Mouse (Mus musculus): ENCODE measurements around the gene Klra7. TPM values are rescaled to one million over a fixed set of nuclear protein-coding genes. Genes with fewer than 3 reads are reported as not detected.
"Not testable (repeated sequence)": the region's sequence is repeated elsewhere in the genome, so short reads cannot be mapped to it uniquely, and the experiment has no call there.

Klra7 gene
- not detected in 2 replicates for polyA plus RNA-seq (2014; fragmentation: Nextera tagmentation; extraction: Ambion mirVana)

DNA sequence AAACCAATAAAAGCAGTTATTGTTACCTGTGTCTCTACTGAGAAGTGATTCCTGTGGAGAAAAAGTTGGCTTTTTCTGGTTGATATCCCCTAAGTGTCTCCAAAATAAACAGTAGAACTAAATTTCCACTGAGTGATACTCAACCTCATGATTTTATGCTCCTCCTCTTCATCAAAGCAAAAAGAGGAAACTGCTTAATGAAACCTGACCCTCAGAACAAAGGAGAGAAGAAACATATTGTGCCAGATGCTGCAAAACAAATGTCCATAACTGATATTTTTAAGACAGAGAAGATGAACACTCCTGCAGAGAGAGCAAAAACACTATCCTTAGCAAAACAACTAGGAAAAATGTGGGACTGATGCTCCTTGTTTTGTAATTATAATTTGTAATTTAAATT, at the start of gene Klra7:
Gene Klra7, minus strand, starts transcription at position 101 of the 400 bp plus-strand sequence.
- Histone ChIP-seq H3K9ac (no peak within 1 kb of the TSS), H3K4me3 (replicated peaks; ENCODE audit: low read length) (no peak within 1 kb of the TSS), H3K9me3 (ENCODE audit: control insufficient read depth, low read length) (peaks cover 20% of the 10 kb centered on the region), H3K27ac (no peak within 1 kb of the TSS), H3K36me3 (replicated peaks; ENCODE audit: control insufficient read depth, insufficient read depth) (no peaks in the 10 kb centered on the region), H3K27me3 (ENCODE audit: control insufficient read depth, insufficient read depth, low read length) (no peaks in the 10 kb centered on the region), H3K4me2 (replicated peaks) (no peak within 1 kb of the TSS), H3K4me1 (replicated peaks; ENCODE audit: control insufficient read depth, insufficient read depth, low read length) (no peaks in the 10 kb centered on the region)
- ATAC-seq (ENCODE audit: low FRiP score): no peak
- no peak for DNase-seq (ENCODE audit: low spot score)

GRCm38 (mm10) chr6:130281828-130282227, 48.7 kb upstream of the Klra7 start, which contains the start of gene Klra10:
Klra10 (minus strand) TSS chr6:130281928.
- not testable (repeated sequence) for H3K9ac ChIP-seq; H3K4me2 ChIP-seq (replicated peaks); DNase-seq (ENCODE audit: low spot score); H3K27me3 ChIP-seq (ENCODE audit: control insufficient read depth, insufficient read depth, low read length); H3K4me3 ChIP-seq (replicated peaks; ENCODE audit: low read length); H3K9me3 ChIP-seq (ENCODE audit: control insufficient read depth, low read length); H3K36me3 ChIP-seq (replicated peaks; ENCODE audit: control insufficient read depth, insufficient read depth); H3K27ac ChIP-seq; H3K4me1 ChIP-seq (replicated peaks; ENCODE audit: control insufficient read depth, insufficient read depth, low read length); ATAC-seq (ENCODE audit: low FRiP score)
- 78% methylated on average over 1 of the region's 1 CpGs for WGBS

- 82% methylated on average over 2 of the region's 2 CpGs for WGBS
- no peak overlapping the region for H3K4me3 ChIP-seq (replicated peaks; ENCODE audit: low read length)
Measured at GRCm38 (mm10) chr6:130255326-130255725, 22.2 kb upstream of the Klra7 start.

DNA sequence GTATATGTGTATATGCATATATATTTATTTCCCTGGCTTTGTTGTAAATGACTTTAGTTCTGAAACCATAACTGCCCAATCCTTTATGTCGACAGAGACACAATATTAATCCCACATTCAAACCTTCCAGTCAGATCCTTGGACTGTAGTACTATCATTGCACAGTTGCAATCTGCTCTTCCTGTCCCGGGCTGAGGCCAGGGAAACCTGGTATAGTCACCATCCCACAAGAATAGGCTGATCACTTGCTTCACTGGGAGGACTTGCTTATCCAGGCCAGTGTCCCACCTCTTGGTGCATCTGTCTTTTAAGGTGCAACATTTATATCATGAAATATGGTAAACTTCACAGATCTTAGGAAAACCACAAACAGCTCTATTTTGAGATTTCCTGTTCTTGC, 4.4 kb upstream of the Klra7 start:
- H3K9me3 ChIP-seq (ENCODE audit: control insufficient read depth, low read length): peaks cover 7% of the 10 kb centered on the region; the same call in 1 of the 2 replicates
- WGBS: 85% methylated on average over 2 of the region's 2 CpGs
- H3K27me3 ChIP-seq (ENCODE audit: control insufficient read depth, insufficient read depth, low read length): no peaks in the 10 kb centered on the region
- ATAC-seq (ENCODE audit: low FRiP score): no peak
- H3K36me3 ChIP-seq (replicated peaks; ENCODE audit: control insufficient read depth, insufficient read depth): no peaks in the 10 kb centered on the region
- no peak for DNase-seq (ENCODE audit: low spot score)
- no peak overlapping the region for H3K9ac ChIP-seq
- no peak overlapping the region for H3K4me3 ChIP-seq (replicated peaks; ENCODE audit: low read length)
- H3K4me1 ChIP-seq (replicated peaks; ENCODE audit: control insufficient read depth, insufficient read depth, low read length): no peaks in the 10 kb centered on the region
- no peak overlapping the region for H3K4me2 ChIP-seq (replicated peaks)
- no peak overlapping the region for H3K27ac ChIP-seq

More at GRCm38 (mm10) chr6:130255326-130255725, 22.2 kb upstream of the Klra7 start:
- Histone ChIP-seq H3K9me3 (ENCODE audit: control insufficient read depth, low read length) (peaks cover 22% of the 10 kb centered on the region; the same call in 1 of the 2 replicates), H3K9ac (no peak overlapping the region), H3K4me2 (replicated peaks) (no peak overlapping the region), H3K27ac (no peak overlapping the region), H3K4me1 (replicated peaks; ENCODE audit: control insufficient read depth, insufficient read depth, low read length) (no peaks in the 10 kb centered on the region), H3K36me3 (replicated peaks; ENCODE audit: control insufficient read depth, insufficient read depth) (no peaks in the 10 kb centered on the region), H3K27me3 (ENCODE audit: control insufficient read depth, insufficient read depth, low read length) (no peaks in the 10 kb centered on the region)
- DNase-seq (ENCODE audit: low spot score): no peak
- no peak for ATAC-seq (ENCODE audit: low FRiP score)

- no peaks in the 10 kb centered on the region for H3K36me3 ChIP-seq (replicated peaks; ENCODE audit: control insufficient read depth, insufficient read depth)
- H3K4me1 ChIP-seq (replicated peaks; ENCODE audit: control insufficient read depth, insufficient read depth, low read length): no peaks in the 10 kb centered on the region
- peaks cover 11% of the 10 kb centered on the region; the same call in 1 of the 2 replicates for H3K9me3 ChIP-seq (ENCODE audit: control insufficient read depth, low read length)
- ATAC-seq (ENCODE audit: low FRiP score) (no peak), DNase-seq (ENCODE audit: low spot score) (no peak)
- 68% methylated on average over 1 of the region's 1 CpGs for WGBS
- no peaks in the 10 kb centered on the region for H3K27me3 ChIP-seq (ENCODE audit: control insufficient read depth, insufficient read depth, low read length)
- H3K4me2 ChIP-seq (replicated peaks): no peak overlapping the region
- H3K4me3 ChIP-seq (replicated peaks; ENCODE audit: low read length): no peak overlapping the region
- H3K27ac ChIP-seq: no peak overlapping the region
- H3K9ac ChIP-seq: no peak overlapping the region
Measured at GRCm38 (mm10) chr6:130236635-130237034, 3.5 kb upstream of the Klra7 start.

GRCm38 (mm10) chr6:130197453-130197852, 35.7 kb downstream of the Klra7 start:
- not testable (repeated sequence) for H3K4me1 ChIP-seq (replicated peaks; ENCODE audit: control insufficient read depth, insufficient read depth, low read length); H3K27me3 ChIP-seq (ENCODE audit: control insufficient read depth, insufficient read depth, low read length); H3K36me3 ChIP-seq (replicated peaks; ENCODE audit: control insufficient read depth, insufficient read depth); H3K4me3 ChIP-seq (replicated peaks; ENCODE audit: low read length); H3K4me2 ChIP-seq (replicated peaks); DNase-seq (ENCODE audit: low spot score); H3K9me3 ChIP-seq (ENCODE audit: control insufficient read depth, low read length); H3K27ac ChIP-seq; ATAC-seq (ENCODE audit: low FRiP score); H3K9ac ChIP-seq
- 96% methylated on average over 1 of the region's 1 CpGs for WGBS

DNA sequence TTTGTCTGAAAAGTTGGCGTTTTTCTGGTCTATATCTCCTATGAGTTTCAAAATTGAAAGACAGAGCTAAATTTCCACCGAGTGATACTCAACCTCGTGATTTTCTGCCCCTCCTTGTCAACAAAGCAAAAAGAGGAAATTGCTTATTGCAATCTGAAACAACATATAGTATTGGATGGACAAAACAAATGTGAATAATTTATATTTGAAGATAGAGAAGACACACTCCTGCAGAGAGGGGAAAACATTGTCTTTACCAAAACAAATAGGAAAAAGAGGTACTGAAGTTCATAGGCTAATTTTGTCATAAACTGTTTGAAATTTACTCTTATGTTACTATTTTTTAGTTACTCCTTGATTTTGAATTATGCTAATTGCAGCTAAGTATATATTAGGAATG, 40.1 kb downstream of the Klra7 start, which contains the start of gene Klra9:
Gene Klra9, minus strand, starts transcription at position 101 of the 400 bp plus-strand sequence.
- WGBS: 63% methylated on average over 3 of the region's 3 CpGs
- not testable (repeated sequence) for H3K9me3 ChIP-seq (ENCODE audit: control insufficient read depth, low read length); H3K4me2 ChIP-seq (replicated peaks); DNase-seq (ENCODE audit: low spot score); H3K4me3 ChIP-seq (replicated peaks; ENCODE audit: low read length); H3K4me1 ChIP-seq (replicated peaks; ENCODE audit: control insufficient read depth, insufficient read depth, low read length); H3K36me3 ChIP-seq (replicated peaks; ENCODE audit: control insufficient read depth, insufficient read depth); H3K27me3 ChIP-seq (ENCODE audit: control insufficient read depth, insufficient read depth, low read length); H3K9ac ChIP-seq; ATAC-seq (ENCODE audit: low FRiP score); H3K27ac ChIP-seq

Other genes starting within 250 kb of the Klra7 start
- gene Klra6, start 206.4 kb downstream of the Klra7 start, polyA plus RNA-seq (2014; fragmentation: Nextera tagmentation; extraction: Ambion mirVana): not detected in 2 replicates
- not detected in 2 replicates for gene Klra4, start 166.1 kb downstream of the Klra7 start, polyA plus RNA-seq (2014; fragmentation: Nextera tagmentation; extraction: Ambion mirVana)
- not detected in 2 replicates for gene Klra8, start 103.4 kb downstream of the Klra7 start, polyA plus RNA-seq (2014; fragmentation: Nextera tagmentation; extraction: Ambion mirVana)
- gene Klra9, start 40.2 kb downstream of the Klra7 start, polyA plus RNA-seq (2014; fragmentation: Nextera tagmentation; extraction: Ambion mirVana): not detected in 2 replicates
- gene Klra10, start 48.6 kb upstream of the Klra7 start, polyA plus RNA-seq (2014; fragmentation: Nextera tagmentation; extraction: Ambion mirVana): not detected in 2 replicates
- not detected in 2 replicates for gene Klra3, start 104.3 kb upstream of the Klra7 start, polyA plus RNA-seq (2014; fragmentation: Nextera tagmentation; extraction: Ambion mirVana)
- gene Klra1, start 153.6 kb upstream of the Klra7 start, polyA plus RNA-seq (2014; fragmentation: Nextera tagmentation; extraction: Ambion mirVana): not detected in 2 replicates